Mouse (Mus musculus) left cerebral cortex, postnatal 14 days (tissue): Measurements from ENCODE around the gene Abi3. TPM values are rescaled to one million over a fixed set of nuclear protein-coding genes. Genes with fewer than 3 reads are reported as not detected.
A peak's percentile ranks its signal among the peaks of the same experiment; 100 is the strongest.

Experiments
- DNase-seq, 2 experiments: peaks; one replicate each; pipeline ENCODE4 v3.0.0; 2021 to 2022; ENCODE audit warnings: low spot score in 2 of 2, mixed read lengths in 1 of 2
- intact Hi-C: fragments of 180-260 bp; cut with DNase I; formaldehyde crosslinking; loops from one replicate; pipeline ENCODE4 v1.15.1; 2025
- total RNA-seq, 2 experiments: library from RNA; stranded (reverse); gene quantifications; 2 replicates each; pipeline ENCODE4 v1.2.3; 2021

Gene Abi3
- total RNA-seq, 2 experiments from 2014 or later: 4.8 to 6.3 TPM

GRCm38 (mm10) chr11:95841498-95841830, 812 bp downstream of the Abi3 start:
- intact Hi-C loops: no loop called here

GRCm38 (mm10) chr11:95840694-95841497, 1.4 kb downstream of the Abi3 start:
- intact Hi-C loops: no loop called here
- DNase-seq: no peak

More at GRCm38 (mm10) chr11:95841498-95841830, 812 bp downstream of the Abi3 start:
- no peak for DNase-seq

- intact Hi-C loops: no loop called here
Observed at GRCm38 (mm10) chr11:95838999-95839868, 3.0 kb downstream of the Abi3 start.

GRCm38 (mm10) chr11:95838598-95838997, 3.7 kb downstream of the Abi3 start:
- intact Hi-C loops: no loop called here
- DNase-seq: no peak

More at GRCm38 (mm10) chr11:95838999-95839868, 3.0 kb downstream of the Abi3 start:
- DNase-seq: no peak

- DNase-seq: peak; percentile 62 to 64
- intact Hi-C loops: no loop called here
Observed at GRCm38 (mm10) chr11:95837059-95837458, 5.2 kb downstream of the Abi3 start, which contains the start of gene Gngt2. Gene Gngt2 (plus strand): TSS chr11:95837216.

GRCm38 (mm10) chr11:95836433-95836832, 5.8 kb downstream of the Abi3 start:
- intact Hi-C loops: no loop called here
- no peak for DNase-seq

GRCm38 (mm10) chr11:95835832-95836231, 6.4 kb downstream of the Abi3 start:
- intact Hi-C loops: no loop called here
- no peak for DNase-seq

GRCm38 (mm10) chr11:95834742-95835710, 7.2 kb downstream of the Abi3 start:
- intact Hi-C loops: no loop called here
- no peak for DNase-seq

- peak; percentile 55 to 60 for DNase-seq
- intact Hi-C loops: no loop called here
Observed at GRCm38 (mm10) chr11:95834143-95834667, 8.1 kb downstream of the Abi3 start.

- no peak for DNase-seq
- intact Hi-C loops: no loop called here
Observed at GRCm38 (mm10) chr11:95833631-95834142, 8.6 kb downstream of the Abi3 start.

GRCm38 (mm10) chr11:95833006-95833570, 9.2 kb downstream of the Abi3 start:
- intact Hi-C loops: no loop called here
- no peak for DNase-seq

GRCm38 (mm10) chr11:95832129-95833005, 9.9 kb downstream of the Abi3 start:
- intact Hi-C loops: no loop called here
- DNase-seq: no peak

- intact Hi-C loops: no loop called here
Observed at GRCm38 (mm10) chr11:95831641-95832040, 10.6 kb downstream of the Abi3 start.

GRCm38 (mm10) chr11:95831276-95831619, 11.0 kb downstream of the Abi3 start:
- intact Hi-C loops: no loop called here
- DNase-seq: no peak

More at GRCm38 (mm10) chr11:95831641-95832040, 10.6 kb downstream of the Abi3 start:
- no peak for DNase-seq

- DNase-seq: no peak
- intact Hi-C loops: no loop called here
Observed at GRCm38 (mm10) chr11:95830411-95831275, 11.6 kb downstream of the Abi3 start.

- intact Hi-C loops: no loop called here
- no peak for DNase-seq
Observed at GRCm38 (mm10) chr11:95829526-95830050, 12.7 kb downstream of the Abi3 start.
